Mouse (Mus musculus) heart, postnatal 0 days (tissue): ENCODE measurements around the gene Myf5.

Source experiments
- CTCF ChIP-seq: IDR thresholded peaks from 2 replicates; pipeline ENCODE4 v1.5.1; 2016; ENCODE audit warnings: antibody characterized with exemption, control low read depth, low read depth
- EP300 ChIP-seq: IDR thresholded peaks from 2 replicates; pipeline ENCODE4 v1.6.1; 2016; ENCODE audit warnings: antibody characterized with exemption, low read depth

- TF ChIP-seq CTCF (no peak), EP300 (no peak)
Measured at GRCm38 (mm10) chr10:107503430-107503829, 17.5 kb upstream of the Myf5 start.
